In genomic region chr8:48596332-48596731, GRCm38 (mm10) we compare ENCODE assay signal across 23 mouse cellular contexts.
DNase-seq lines count a peak whose midpoint lies in the region; ATAC-seq and TF ChIP-seq lines count a peak whose summit lies in the region.
"Had no signal": no experiment of that assay in that cellular context is flagged by ENCODE, and none has a peak within 500 bp of the region (broad histone marks: within the 10 kb centered on the region; RNA-seq: fewer than 3 reads in every experiment).

No protein-coding gene starts in this region.

- TF ChIP-seq EP300 in heart, adult 2 months (IDR thresholded peaks at IDR 0.05; ENCODE audit: insufficient read depth, low read depth, low read length): no peak

- H3K4me1 ChIP-seq in forebrain, embryonic 16.5 days (replicated peaks; ENCODE audit: control insufficient read depth, insufficient read depth, low read length): no peaks in the 10 kb centered on the region; the same call in 1 of the 2 replicates
- H3K4me1 ChIP-seq in forebrain, embryonic 12.5 days: peaks cover 5% of the 10 kb centered on the region; the same call in 1 of the 2 replicates
- 0 out of 2 replicates have a peak, but pooled peaks cover 3% of the 10 kb centered on the region for H3K4me1 ChIP-seq in heart, embryonic 15.5 days (replicated peaks)
- H3K4me1 ChIP-seq in heart, adult 2 months (ENCODE audit: control insufficient read depth, insufficient read depth, low read length): no peaks in the 10 kb centered on the region
- no peaks in the 10 kb centered on the region; the same call in 1 of the 2 replicates for H3K4me1 ChIP-seq in intestine, embryonic 15.5 days (replicated peaks)

- H3K9ac ChIP-seq in forebrain, embryonic 16.5 days (replicated peaks; ENCODE audit: low read depth, low read length): no peak overlapping the region
- H3K9ac ChIP-seq in forebrain, embryonic 12.5 days: no peak overlapping the region
- H3K9ac ChIP-seq in heart, embryonic 15.5 days: no peak overlapping the region
- no peak overlapping the region for H3K9ac ChIP-seq in heart, adult 2 months (ENCODE audit: low read depth, low read length)
- H3K9ac ChIP-seq in intestine, embryonic 15.5 days: no peak overlapping the region
- H3K9ac ChIP-seq: embryonic facial prominence, embryonic 13.5 days; hindbrain, embryonic 12.5 days had no signal

- H3K4me2 ChIP-seq in forebrain, embryonic 16.5 days (ENCODE audit: low read length): no peak overlapping the region
- H3K4me2 ChIP-seq in forebrain, embryonic 12.5 days: no peak overlapping the region
- peak overlapping the region; percentile 14 for H3K4me2 ChIP-seq in heart, embryonic 15.5 days
- H3K4me2 ChIP-seq in intestine, embryonic 15.5 days (replicated peaks): no peak overlapping the region
- H3K4me2 ChIP-seq: embryonic facial prominence, embryonic 13.5 days; hindbrain, embryonic 12.5 days had no signal

- WGBS in forebrain, embryonic 16.5 days: 62% methylated on average over 14 of the region's 14 CpGs
- WGBS in forebrain, embryonic 12.5 days: 85% methylated on average over 14 of the region's 14 CpGs
- WGBS in heart, embryonic 15.5 days: 55% methylated on average over 14 of the region's 14 CpGs
- 67% methylated on average over 14 of the region's 14 CpGs for WGBS in heart, adult 2 months
- WGBS in intestine, embryonic 15.5 days: 85% methylated on average over 14 of the region's 14 CpGs

- no peak for DNase-seq in heart, adult 2 months
- peak; percentile 12 for DNase-seq in brain, adult 2 months (ENCODE audit: low read depth, low spot score)
- DNase-seq in retina, embryonic 14.5 days (ENCODE audit: low spot score): peak; percentile 41
- DNase-seq: adrenal gland, adult 8-10 months; cerebellum, adult 18-20 months; cerebellum, adult 9-11 months; cerebellum, postnatal 36 days; gastrocnemius, adult 2 months; gastrocnemius, postnatal 25 days; heart, postnatal 14 days; kidney, adult 11 months; kidney, adult 9 months had no signal

- H3K4me3 ChIP-seq in forebrain, embryonic 16.5 days (replicated peaks; ENCODE audit: low read length): no peak overlapping the region
- no peak overlapping the region for H3K4me3 ChIP-seq in forebrain, embryonic 12.5 days (replicated peaks)
- H3K4me3 ChIP-seq in heart, embryonic 15.5 days: 0 out of 2 replicates have a peak overlapping the region, but pooled peaks have one; percentile 1
- no peak overlapping the region for H3K4me3 ChIP-seq in heart, adult 2 months
- H3K4me3 ChIP-seq in intestine, embryonic 15.5 days (replicated peaks): no peak overlapping the region
- H3K4me3 ChIP-seq: embryonic facial prominence, embryonic 13.5 days; gastrocnemius, adult 2 months; hindbrain, embryonic 12.5 days had no signal

- no peaks in the 10 kb centered on the region for H3K27me3 ChIP-seq in forebrain, embryonic 16.5 days (replicated peaks; ENCODE audit: control insufficient read depth, insufficient read depth, low read length)
- no peaks in the 10 kb centered on the region for H3K27me3 ChIP-seq in forebrain, embryonic 12.5 days
- no peaks in the 10 kb centered on the region for H3K27me3 ChIP-seq in heart, embryonic 15.5 days
- no peaks in the 10 kb centered on the region for H3K27me3 ChIP-seq in heart, adult 2 months (ENCODE audit: control insufficient read depth, insufficient read depth, low read length)
- no peaks in the 10 kb centered on the region for H3K27me3 ChIP-seq in intestine, embryonic 15.5 days (replicated peaks)
- H3K27me3 ChIP-seq: CH12.LX; embryonic facial prominence, embryonic 13.5 days; hindbrain, embryonic 12.5 days; Patski had no signal

- ATAC-seq in forebrain, embryonic 16.5 days: peak; percentile 59
- no peak for ATAC-seq in forebrain, embryonic 12.5 days (ENCODE audit: low FRiP score)
- ATAC-seq in heart, embryonic 15.5 days (replicated peaks; ENCODE audit: insufficient number of reproducible peaks, insufficient read depth, low FRiP score, low read depth): no peak
- ATAC-seq in intestine, embryonic 15.5 days: no peak
- ATAC-seq: activated CD4-positive, CD25-positive, alpha-beta regulatory T cell, adult 4 months; hindbrain, embryonic 16.5 days; inflammation-experienced regulatory T-cells, adult 6 months; Patski had no signal

- TF ChIP-seq CTCF in heart, adult 2 months (IDR thresholded peaks at IDR 0.05): no peak

- H3K9me3 ChIP-seq in forebrain, embryonic 16.5 days (ENCODE audit: control insufficient read depth, low read length): no peaks in the 10 kb centered on the region
- H3K9me3 ChIP-seq in forebrain, embryonic 12.5 days: no peaks in the 10 kb centered on the region
- no peaks in the 10 kb centered on the region for H3K9me3 ChIP-seq in heart, embryonic 15.5 days (replicated peaks)
- no peaks in the 10 kb centered on the region for H3K9me3 ChIP-seq in intestine, embryonic 15.5 days
- H3K9me3 ChIP-seq: embryonic facial prominence, embryonic 13.5 days; hindbrain, embryonic 12.5 days had no signal

- TF ChIP-seq POLR2A in heart, adult 2 months (IDR thresholded peaks at IDR 0.05; ENCODE audit: insufficient read depth, low read depth, low read length): no peak

- no peaks in the 10 kb centered on the region for H3K36me3 ChIP-seq in forebrain, embryonic 16.5 days (ENCODE audit: control insufficient read depth, insufficient read depth)
- H3K36me3 ChIP-seq in forebrain, embryonic 12.5 days (replicated peaks): no peaks in the 10 kb centered on the region
- H3K36me3 ChIP-seq in heart, embryonic 15.5 days: no peaks in the 10 kb centered on the region
- H3K36me3 ChIP-seq in heart, adult 2 months (ENCODE audit: control insufficient read depth, insufficient read depth, low read length): no peaks in the 10 kb centered on the region
- no peaks in the 10 kb centered on the region for H3K36me3 ChIP-seq in intestine, embryonic 15.5 days
- H3K36me3 ChIP-seq: embryonic facial prominence, embryonic 13.5 days; hindbrain, embryonic 12.5 days had no signal

- H3K27ac ChIP-seq in forebrain, embryonic 16.5 days (ENCODE audit: low read length): no peak overlapping the region
- H3K27ac ChIP-seq in forebrain, embryonic 12.5 days: no peak overlapping the region
- H3K27ac ChIP-seq in heart, embryonic 15.5 days: 0 out of 2 replicates have a peak overlapping the region, but pooled peaks have one; percentile 2
- H3K27ac ChIP-seq in heart, adult 2 months: no peak overlapping the region
- no peak overlapping the region for H3K27ac ChIP-seq in intestine, embryonic 15.5 days
- H3K27ac ChIP-seq: embryonic facial prominence, embryonic 13.5 days; gastrocnemius, adult 2 months; hindbrain, embryonic 12.5 days had no signal

- intact Hi-C loops in heart, adult 2 months (cut with DNase I): no loop called here

- no peaks in the 10 kb centered on the region for H3K79me2 ChIP-seq in heart, adult 2 months (replicated peaks; ENCODE audit: control insufficient read depth, insufficient read depth, low read length)

Comparison
In these comparisons a context has a peak if more than half of its experiments do, and no peak if none do; other contexts are left out.
1. DNase-seq: peak in brain, adult 2 months (single experiment) and retina, embryonic 14.5 days (single experiment); none in heart, adult 2 months (0 of 2).